Mouse (Mus musculus): Measurements from ENCODE around the gene Rara. TPM values are rescaled to one million over a fixed set of nuclear protein-coding genes. Genes with fewer than 3 reads are reported as not detected.

Rara gene
- polyA plus RNA-seq, 1 experiment from 2014 or later, result 43.2 TPM

- Histone ChIP-seq H3K27ac (ENCODE audit: low read depth) (no peak overlapping the region), H3K4me2 (no peak overlapping the region), H3K9me3 (ENCODE audit: low read depth, low read length) (no peaks in the 10 kb centered on the region), H3K4me3 (ENCODE audit: low read depth, low read length) (no peak overlapping the region), H3K9ac (no peak overlapping the region), H3K36me3 (ENCODE audit: insufficient read depth) (peaks cover 99% of the 10 kb centered on the region), H3K27me3 (ENCODE audit: insufficient read depth, low read length) (no peaks in the 10 kb centered on the region), H3K4me1 (ENCODE audit: insufficient read depth) (no peaks in the 10 kb centered on the region)
- no peak for TF ChIP-seq CTCF (IDR thresholded peaks at IDR 0.05; ENCODE audit: low read depth)
- 95% methylated on average over 11 of the region's 11 CpGs for WGBS
- DNase-seq (no peak), ATAC-seq (ENCODE audit: insufficient read depth) (no peak)
Observed at GRCm38 (mm10) chr11:98999243-98999642, 71.6 kb downstream of the Rara start.

- peaks cover 98% of the 10 kb centered on the region for H3K36me3 ChIP-seq (ENCODE audit: insufficient read depth)
- no peak for TF ChIP-seq CTCF (IDR thresholded peaks at IDR 0.05; ENCODE audit: low read depth)
- WGBS, result 83% methylated on average over 9 of the region's 9 CpGs
- no peak for DNase-seq
- no peak overlapping the region for H3K9ac ChIP-seq
- no peaks in the 10 kb centered on the region for H3K9me3 ChIP-seq (ENCODE audit: low read depth, low read length)
- H3K27ac ChIP-seq (ENCODE audit: low read depth), result no peak overlapping the region
- H3K27me3 ChIP-seq (ENCODE audit: insufficient read depth, low read length), result no peaks in the 10 kb centered on the region
- no peak overlapping the region for H3K4me3 ChIP-seq (ENCODE audit: low read depth, low read length)
- ATAC-seq (ENCODE audit: insufficient read depth), result no peak
- H3K4me1 ChIP-seq (ENCODE audit: insufficient read depth), result no peaks in the 10 kb centered on the region
- H3K4me2 ChIP-seq, result no peak overlapping the region
Observed at GRCm38 (mm10) chr11:99006788-99007187, 79.2 kb downstream of the Rara start.

- TF ChIP-seq CTCF (IDR thresholded peaks at IDR 0.05; ENCODE audit: low read depth), result no peak
- H3K36me3 ChIP-seq (ENCODE audit: insufficient read depth), result peaks cover 99% of the 10 kb centered on the region
Observed at GRCm38 (mm10) chr11:99010124-99010523, 82.5 kb downstream of the Rara start.

GRCm38 (mm10) chr11:99010706-99011105 lies 83.1 kb downstream of the Rara start:
- 95% methylated on average over 5 of the region's 5 CpGs for WGBS

More at GRCm38 (mm10) chr11:99010124-99010523, 82.5 kb downstream of the Rara start:
- Histone ChIP-seq H3K9ac (no peak overlapping the region), H3K27me3 (ENCODE audit: insufficient read depth, low read length) (no peaks in the 10 kb centered on the region), H3K9me3 (ENCODE audit: low read depth, low read length) (no peaks in the 10 kb centered on the region), H3K4me1 (ENCODE audit: insufficient read depth) (no peaks in the 10 kb centered on the region), H3K4me2 (no peak overlapping the region), H3K27ac (ENCODE audit: low read depth) (no peak overlapping the region), H3K4me3 (ENCODE audit: low read depth, low read length) (no peak overlapping the region)
- WGBS, result 68% methylated on average over 4 of the region's 4 CpGs
- DNase-seq (no peak), ATAC-seq (ENCODE audit: insufficient read depth) (no peak)

GRCm38 (mm10) chr11:99013856-99014255 lies 86.2 kb downstream of the Rara start:
- Histone ChIP-seq H3K4me2 (no peak overlapping the region), H3K4me1 (ENCODE audit: insufficient read depth) (no peaks in the 10 kb centered on the region), H3K27me3 (ENCODE audit: insufficient read depth, low read length) (no peaks in the 10 kb centered on the region), H3K9me3 (ENCODE audit: low read depth, low read length) (no peaks in the 10 kb centered on the region), H3K4me3 (ENCODE audit: low read depth, low read length) (no peak overlapping the region), H3K36me3 (ENCODE audit: insufficient read depth) (peaks cover 100% of the 10 kb centered on the region), H3K27ac (ENCODE audit: low read depth) (no peak overlapping the region), H3K9ac (no peak overlapping the region)
- 89% methylated on average over 1 of the region's 1 CpGs for WGBS
- no peak for DNase-seq
- no peak for ATAC-seq (ENCODE audit: insufficient read depth)
- no peak for TF ChIP-seq CTCF (IDR thresholded peaks at IDR 0.05; ENCODE audit: low read depth)

More at GRCm38 (mm10) chr11:99010706-99011105, 83.1 kb downstream of the Rara start:
- H3K36me3 ChIP-seq (ENCODE audit: insufficient read depth), result peaks cover 99% of the 10 kb centered on the region
- H3K4me3 ChIP-seq (ENCODE audit: low read depth, low read length), result no peak overlapping the region
- no peak for DNase-seq
- H3K9me3 ChIP-seq (ENCODE audit: low read depth, low read length), result no peaks in the 10 kb centered on the region
- H3K27me3 ChIP-seq (ENCODE audit: insufficient read depth, low read length), result no peaks in the 10 kb centered on the region
- no peaks in the 10 kb centered on the region for H3K4me1 ChIP-seq (ENCODE audit: insufficient read depth)
- ATAC-seq (ENCODE audit: insufficient read depth), result no peak
- H3K27ac ChIP-seq (ENCODE audit: low read depth), result no peak overlapping the region
- no peak overlapping the region for H3K4me2 ChIP-seq
- no peak overlapping the region for H3K9ac ChIP-seq
- no peak for TF ChIP-seq CTCF (IDR thresholded peaks at IDR 0.05; ENCODE audit: low read depth)

GRCm38 (mm10) chr11:99019844-99020243 lies 92.2 kb downstream of the Rara start:
- DNase-seq (no peak), ATAC-seq (ENCODE audit: insufficient read depth) (no peak)
- H3K9me3 ChIP-seq (ENCODE audit: low read depth, low read length), result no peaks in the 10 kb centered on the region
- TF ChIP-seq CTCF (IDR thresholded peaks at IDR 0.05; ENCODE audit: low read depth), result no peak
- peaks cover 79% of the 10 kb centered on the region for H3K36me3 ChIP-seq (ENCODE audit: insufficient read depth)
- no peaks in the 10 kb centered on the region for H3K27me3 ChIP-seq (ENCODE audit: insufficient read depth, low read length)
- no peak overlapping the region for H3K27ac ChIP-seq (ENCODE audit: low read depth)
- WGBS, result 94% methylated on average over 6 of the region's 6 CpGs
- H3K4me3 ChIP-seq (ENCODE audit: low read depth, low read length), result no peak overlapping the region
- peaks cover 5% of the 10 kb centered on the region; the same call in 1 of the 2 replicates for H3K4me1 ChIP-seq (ENCODE audit: insufficient read depth)
- no peak overlapping the region for H3K9ac ChIP-seq
- H3K4me2 ChIP-seq, result no peak overlapping the region

GRCm38 (mm10) chr11:99022384-99022933 lies 94.8 kb downstream of the Rara start:
- DNase-seq (no peak), ATAC-seq (ENCODE audit: insufficient read depth) (no peak)
- H3K9ac ChIP-seq, result peak overlapping the region; percentile 93
- WGBS, result 61% methylated on average over 5 of the region's 5 CpGs
- peak overlapping the region; percentile 83 for H3K4me2 ChIP-seq
- H3K4me1 ChIP-seq (ENCODE audit: insufficient read depth), result peaks cover 5% of the 10 kb centered on the region; the same call in 1 of the 2 replicates
- no peaks in the 10 kb centered on the region for H3K27me3 ChIP-seq (ENCODE audit: insufficient read depth, low read length)
- no peak overlapping the region for H3K27ac ChIP-seq (ENCODE audit: low read depth)
- no peaks in the 10 kb centered on the region for H3K9me3 ChIP-seq (ENCODE audit: low read depth, low read length)
- TF ChIP-seq CTCF (IDR thresholded peaks at IDR 0.05; ENCODE audit: low read depth), result no peak
- H3K4me3 ChIP-seq (ENCODE audit: low read depth, low read length), result peak overlapping the region; percentile 83
- H3K36me3 ChIP-seq (ENCODE audit: insufficient read depth), result peaks cover 53% of the 10 kb centered on the region

Measured in lung, embryonic 14.5 days (tissue).